Mouse (Mus musculus): ENCODE results near the gene Neurog1. TPM values are rescaled to one million over a fixed set of nuclear protein-coding genes. Genes with fewer than 3 reads are reported as not detected.

The Neurog1 gene
- total RNA-seq, 1 experiment: 0.45 TPM

DNA sequence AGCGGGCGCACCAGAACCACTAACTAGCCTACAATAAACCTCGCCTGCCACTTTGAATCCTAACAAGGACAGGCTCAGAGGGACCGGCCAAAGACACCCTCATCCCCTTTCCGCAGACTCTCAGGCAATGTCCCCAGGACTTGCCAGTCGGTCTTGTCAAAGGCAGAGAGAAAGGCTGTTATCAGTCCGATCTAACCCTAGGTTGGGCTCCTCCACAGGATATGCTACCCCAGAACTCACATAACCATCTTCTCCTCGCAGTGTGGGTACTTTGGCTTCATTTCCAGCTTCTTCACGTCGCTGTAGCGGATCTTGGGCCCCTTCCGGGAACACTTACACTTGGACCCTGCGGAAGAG lies 43.6 kb upstream of the Neurog1 start:
- Histone ChIP-seq H3K4me3 (ENCODE audit: insufficient read depth in 1 of 2, low read depth in 1 of 2, low read length in 2 of 2, poor library complexity in 1 of 2, severe bottlenecking in 1 of 2) (peak overlapping the region; percentile 69 to 83), H3K4me1 (ENCODE audit: control insufficient read depth in 2 of 2, insufficient read depth in 2 of 2, low read length in 2 of 2, poor library complexity in 1 of 2) (0 out of 4 replicates have a peak, but pooled peaks cover 0 to 1% of the 10 kb centered on the region in 2 experiments), H3K9me3 (ENCODE audit: control insufficient read depth, insufficient read depth, low read depth, low read length) (no peaks in the 10 kb centered on the region), H3K36me3 (ENCODE audit: control insufficient read depth, insufficient read depth, low read length, poor library complexity, severe bottlenecking) (no peaks in the 10 kb centered on the region), H3K9ac (ENCODE audit: insufficient read depth, low read depth, low read length, poor library complexity, severe bottlenecking) (peak overlapping the region; percentile 37), H3K27ac (ENCODE audit: insufficient read depth, low read depth, low read length, poor library complexity, severe bottlenecking) (no peak overlapping the region)
- TF ChIP-seq HCFC1 (IDR thresholded peaks at IDR 0.05; ENCODE audit: borderline replicate concordance, insufficient read depth, low read length) (no peak), MAFK (IDR thresholded peaks at IDR 0.05; ENCODE audit: insufficient read depth, low read depth, low read length) (no peak), ZC3H11A (IDR thresholded peaks at IDR 0.05; ENCODE audit: borderline replicate concordance, low read depth, low read length) (no peak), CHD2 (IDR thresholded peaks at IDR 0.05; ENCODE audit: low read depth, low read length) (no peak), ZNF384 (IDR thresholded peaks at IDR 0.05; ENCODE audit: low read depth, low read length) (no peak)
- peak; percentile 15 for DNase-seq (ENCODE audit: low read depth, low spot score)
- in situ Hi-C loops (cut with MboI; ENCODE audit: low sequenced_read_pairs in 2 of 2, unreplicated experiment in 2 of 2): loop anchor here in 1 of 2 experiments (25.0 kb wide), 1 partner anchor 142 kb away; the partner anchor contains the start of genes Gm3045 and Slc25a48

DNA sequence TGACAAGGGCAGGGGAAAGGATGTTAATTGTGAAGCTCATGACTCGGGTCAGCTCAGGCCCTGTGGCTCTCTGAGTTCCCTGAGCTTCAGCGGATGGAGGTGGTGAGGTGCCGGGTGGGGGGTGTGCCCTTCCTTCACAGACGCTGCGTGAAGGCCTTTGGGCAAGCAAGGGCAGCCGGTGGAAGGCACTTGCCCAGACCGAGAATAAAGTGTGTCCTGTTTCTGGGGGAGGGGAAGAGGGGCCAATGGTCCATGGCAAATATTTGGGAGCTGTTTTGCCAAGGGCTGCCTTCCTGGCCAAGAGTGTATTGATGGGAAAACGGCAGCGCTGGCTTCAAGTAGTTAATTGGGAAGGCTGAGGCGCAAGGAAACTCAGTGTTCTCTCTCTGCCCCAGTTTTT lies 42.9 kb upstream of the Neurog1 start:
- Histone ChIP-seq H3K9ac (ENCODE audit: insufficient read depth, low read depth, low read length, poor library complexity, severe bottlenecking) (no peak overlapping the region), H3K27ac (ENCODE audit: insufficient read depth, low read depth, low read length, poor library complexity, severe bottlenecking) (no peak overlapping the region), H3K4me1 (ENCODE audit: control insufficient read depth in 2 of 2, insufficient read depth in 2 of 2, low read length in 2 of 2, poor library complexity in 1 of 2) (0 out of 4 replicates have a peak, but pooled peaks cover 0 to 1% of the 10 kb centered on the region in 2 experiments), H3K36me3 (ENCODE audit: control insufficient read depth, insufficient read depth, low read length, poor library complexity, severe bottlenecking) (no peaks in the 10 kb centered on the region), H3K4me3 (ENCODE audit: insufficient read depth in 1 of 2, low read depth in 1 of 2, low read length in 2 of 2, poor library complexity in 1 of 2, severe bottlenecking in 1 of 2) (no peak overlapping the region), H3K9me3 (ENCODE audit: control insufficient read depth, insufficient read depth, low read depth, low read length) (no peaks in the 10 kb centered on the region)
- no peak for DNase-seq (ENCODE audit: low read depth, low spot score)
- in situ Hi-C loops (cut with MboI; ENCODE audit: low sequenced_read_pairs in 2 of 2, unreplicated experiment in 2 of 2): loop anchor here in 1 of 2 experiments (25.0 kb wide), 1 partner anchor 142 kb away; the partner anchor contains the start of genes Gm3045 and Slc25a48
- TF ChIP-seq ZC3H11A (IDR thresholded peaks at IDR 0.05; ENCODE audit: borderline replicate concordance, low read depth, low read length): no peak
- TF ChIP-seq CHD2 (IDR thresholded peaks at IDR 0.05; ENCODE audit: low read depth, low read length): no peak
- no peak for TF ChIP-seq HCFC1 (IDR thresholded peaks at IDR 0.05; ENCODE audit: borderline replicate concordance, insufficient read depth, low read length)
- TF ChIP-seq MAFK (IDR thresholded peaks at IDR 0.05; ENCODE audit: insufficient read depth, low read depth, low read length): no peak
- no peak for TF ChIP-seq ZNF384 (IDR thresholded peaks at IDR 0.05; ENCODE audit: low read depth, low read length)

DNA sequence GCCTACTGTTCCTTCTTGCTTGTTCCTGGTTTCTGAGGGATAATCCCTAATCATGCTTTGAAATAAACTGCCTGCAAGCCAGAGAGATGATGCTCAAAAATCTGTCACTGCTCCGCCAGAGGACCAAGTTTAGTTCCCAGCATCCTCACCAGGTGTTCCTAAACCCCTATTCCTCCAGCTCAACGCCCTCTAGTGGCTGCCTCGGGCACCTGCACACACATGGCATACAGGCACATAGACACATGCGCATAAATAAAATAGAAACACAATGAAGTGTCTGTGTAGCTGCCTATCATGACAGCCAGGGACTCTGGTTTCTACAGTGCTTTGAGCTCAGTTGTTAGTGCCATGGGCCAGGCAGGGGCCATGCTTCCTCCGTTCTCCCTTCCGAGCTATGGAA lies 38.0 kb upstream of the Neurog1 start:
- Histone ChIP-seq H3K9me3 (ENCODE audit: control insufficient read depth, insufficient read depth, low read depth, low read length) (no peaks in the 10 kb centered on the region), H3K36me3 (ENCODE audit: control insufficient read depth, insufficient read depth, low read length, poor library complexity, severe bottlenecking) (no peaks in the 10 kb centered on the region), H3K9ac (ENCODE audit: insufficient read depth, low read depth, low read length, poor library complexity, severe bottlenecking) (no peak overlapping the region), H3K27ac (ENCODE audit: insufficient read depth, low read depth, low read length, poor library complexity, severe bottlenecking) (no peak overlapping the region), H3K4me1 (ENCODE audit: control insufficient read depth in 2 of 2, insufficient read depth in 2 of 2, low read length in 2 of 2, poor library complexity in 1 of 2) (no peaks in the 10 kb centered on the region), H3K4me3 (ENCODE audit: insufficient read depth in 1 of 2, low read depth in 1 of 2, low read length in 2 of 2, poor library complexity in 1 of 2, severe bottlenecking in 1 of 2) (no peak overlapping the region)
- TF ChIP-seq CHD2 (IDR thresholded peaks at IDR 0.05; ENCODE audit: low read depth, low read length) (no peak), HCFC1 (IDR thresholded peaks at IDR 0.05; ENCODE audit: borderline replicate concordance, insufficient read depth, low read length) (no peak), MAFK (IDR thresholded peaks at IDR 0.05; ENCODE audit: insufficient read depth, low read depth, low read length) (no peak), ZC3H11A (IDR thresholded peaks at IDR 0.05; ENCODE audit: borderline replicate concordance, low read depth, low read length) (no peak), ZNF384 (IDR thresholded peaks at IDR 0.05; ENCODE audit: low read depth, low read length) (no peak)
- in situ Hi-C loops (cut with MboI; ENCODE audit: low sequenced_read_pairs in 2 of 2, unreplicated experiment in 2 of 2): loop anchor here in 1 of 2 experiments (25.0 kb wide), 1 partner anchor 147 kb away; the partner anchor contains the start of genes Gm3045 and Slc25a48
- peak; percentile 55 for DNase-seq (ENCODE audit: low read depth, low spot score)

DNA sequence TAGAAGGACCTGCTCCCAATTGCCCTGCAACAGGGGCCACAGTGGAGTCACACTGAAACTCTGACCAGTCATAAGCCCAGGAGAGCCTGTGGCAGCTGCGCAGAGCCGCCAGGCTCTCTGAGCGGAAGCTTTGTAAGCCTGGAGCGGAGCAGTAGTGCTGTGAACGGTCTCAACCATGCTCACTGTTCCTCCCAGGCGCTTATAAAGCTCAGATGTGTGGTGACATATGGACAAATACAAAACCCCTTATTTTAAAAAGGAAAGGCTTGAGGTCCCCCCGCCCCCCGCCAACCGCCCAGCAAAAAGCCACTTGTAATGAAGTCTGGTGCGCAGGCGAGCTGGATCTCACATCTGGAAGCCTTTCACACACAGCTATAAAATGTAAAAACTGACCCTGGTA lies 37.3 kb upstream of the Neurog1 start:
- DNase-seq (ENCODE audit: low read depth, low spot score): no peak
- in situ Hi-C loops (cut with MboI; ENCODE audit: low sequenced_read_pairs in 2 of 2, unreplicated experiment in 2 of 2): loop anchor here in 1 of 2 experiments (25.0 kb wide), 1 partner anchor 148 kb away; the partner anchor contains the start of genes Gm3045 and Slc25a48

More for the DNA sequence above, 37.3 kb upstream of the Neurog1 start:
- no peaks in the 10 kb centered on the region for H3K4me1 ChIP-seq (ENCODE audit: control insufficient read depth in 2 of 2, insufficient read depth in 2 of 2, low read length in 2 of 2, poor library complexity in 1 of 2)
- no peaks in the 10 kb centered on the region for H3K36me3 ChIP-seq (ENCODE audit: control insufficient read depth, insufficient read depth, low read length, poor library complexity, severe bottlenecking)
- 0 out of 4 replicates have a peak overlapping the region, but pooled peaks of 1 of the 2 experiments have one; percentile 1 for H3K4me3 ChIP-seq (ENCODE audit: insufficient read depth in 1 of 2, low read depth in 1 of 2, low read length in 2 of 2, poor library complexity in 1 of 2, severe bottlenecking in 1 of 2)
- TF ChIP-seq ZC3H11A (IDR thresholded peaks at IDR 0.05; ENCODE audit: borderline replicate concordance, low read depth, low read length) (no peak), CHD2 (IDR thresholded peaks at IDR 0.05; ENCODE audit: low read depth, low read length) (no peak), HCFC1 (IDR thresholded peaks at IDR 0.05; ENCODE audit: borderline replicate concordance, insufficient read depth, low read length) (no peak)
- no peaks in the 10 kb centered on the region for H3K9me3 ChIP-seq (ENCODE audit: control insufficient read depth, insufficient read depth, low read depth, low read length)
- H3K27ac ChIP-seq (ENCODE audit: insufficient read depth, low read depth, low read length, poor library complexity, severe bottlenecking): no peak overlapping the region
- no peak overlapping the region for H3K9ac ChIP-seq (ENCODE audit: insufficient read depth, low read depth, low read length, poor library complexity, severe bottlenecking)

Measured in ES-E14 (cell line).